Mouse (Mus musculus) C2C12 (cell line): ENCODE measurements around the gene Camta1.

Experiments
- CEBPB ChIP-seq: IDR thresholded peaks from one replicate; pipeline ENCODE4 v1.6.1; 2011; ENCODE audit warnings: low read depth, mild to moderate bottlenecking, control low read depth, moderate library complexity
- CTCF ChIP-seq: IDR thresholded peaks from one replicate; pipeline ENCODE4 v1.5.1; 2011; ENCODE audit not compliant: control insufficient read depth, insufficient read depth, insufficient read length
- FOSL1 ChIP-seq: IDR thresholded peaks from one replicate; pipeline ENCODE4 v1.8.0; 2011; ENCODE audit warnings: mild to moderate bottlenecking, low read length; ENCODE audit not compliant: poor library complexity, insufficient read depth, severe bottlenecking
- MAX ChIP-seq: IDR thresholded peaks from one replicate; pipeline ENCODE4 v1.6.1; 2011; ENCODE audit warnings: mild to moderate bottlenecking, control low read depth
- MYOD1 ChIP-seq: IDR thresholded peaks from one replicate; pipeline ENCODE4 v1.6.1; 2011; ENCODE audit warnings: low read depth; ENCODE audit not compliant: control insufficient read depth, insufficient read length
- MYOG ChIP-seq: IDR thresholded peaks from one replicate; pipeline ENCODE4 v1.6.1; 2011; ENCODE audit not compliant: control insufficient read depth, insufficient read length; ENCODE audit errors: extremely low read depth
- USF1 ChIP-seq: IDR thresholded peaks from one replicate; pipeline ENCODE4 v1.6.1; 2011; ENCODE audit warnings: low read depth, mild to moderate bottlenecking, control low read depth, moderate library complexity

- TF ChIP-seq CTCF (no peak), CEBPB (no peak), USF1 (no peak), MAX (no peak), MYOG (no peak), MYOD1 (no peak), FOSL1 (no peak)
Measured at GRCm38 (mm10) chr4:150894718-150895501, 966.8 kb downstream of the Camta1 start.
